Mouse (Mus musculus): ENCODE measurements at regions not wholly inside any gene's neighbourhood (a gene's known extent, or its start where the extent isn't known, plus 50 kb on each side); places are given as distances from the start of the nearest gene placed in this dataset.
A peak's percentile ranks its signal among the peaks of the same experiment; 100 is the strongest.

GRCm38 (mm10) chr4:32101002-32101401 is 137.1 kb downstream of the Map3k7 start:
- Histone ChIP-seq H3K27ac (ENCODE audit: low read depth, low read length) (no peak overlapping the region), H3K4me1 (ENCODE audit: control insufficient read depth, insufficient read depth, low read length) (no peaks in the 10 kb centered on the region), H3K4me3 (ENCODE audit: low read depth, low read length) (no peak overlapping the region), H3K9me3 (ENCODE audit: control insufficient read depth, low read length) (no peaks in the 10 kb centered on the region), H3K27me3 (ENCODE audit: control insufficient read depth, insufficient read depth, low read length) (no peaks in the 10 kb centered on the region), H3K36me3 (ENCODE audit: control insufficient read depth, insufficient read depth, low read length) (no peaks in the 10 kb centered on the region), H3K9ac (ENCODE audit: low read length) (no peak overlapping the region), H3K4me2 (ENCODE audit: low read depth) (no peak overlapping the region)
- 70% methylated on average over 5 of the region's 5 CpGs for WGBS
- DNase-seq (ENCODE audit: low spot score): no peak
- no peak for ATAC-seq (ENCODE audit: insufficient read depth, low FRiP score, low TSS enrichment)

DNA sequence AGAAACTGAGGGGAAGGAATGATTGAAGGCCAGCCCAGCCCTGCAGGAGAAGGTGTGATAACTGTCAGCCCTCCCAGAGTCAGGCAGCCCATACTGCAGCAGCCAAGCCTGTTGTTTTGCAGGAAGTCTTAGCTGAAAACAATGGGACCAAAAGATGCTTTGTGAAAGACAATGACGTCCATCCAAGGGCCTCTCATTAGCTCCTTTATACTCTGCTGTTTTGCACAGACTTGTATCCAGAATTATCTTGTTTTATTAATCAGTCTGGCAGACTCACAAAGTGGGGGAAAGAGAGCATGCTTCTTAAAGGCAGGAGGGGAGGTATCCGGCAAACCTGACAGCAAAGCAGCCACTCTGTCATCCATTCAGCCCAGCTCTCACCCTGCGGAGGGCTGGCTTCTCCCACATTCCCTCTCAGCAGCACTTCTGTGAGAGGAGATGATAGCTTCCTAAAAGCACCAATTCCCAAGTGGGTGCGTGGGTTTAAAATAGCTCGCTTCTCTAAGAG is 131.9 kb upstream of the Bach2 start:
- Histone ChIP-seq H3K36me3 (ENCODE audit: control insufficient read depth, insufficient read depth, low read length) (no peaks in the 10 kb centered on the region), H3K9ac (ENCODE audit: low read length) (0 out of 2 replicates have a peak overlapping the region, but pooled peaks have one; percentile 26), H3K27ac (ENCODE audit: low read depth, low read length) (no peak overlapping the region), H3K4me1 (ENCODE audit: control insufficient read depth, insufficient read depth, low read length) (peaks cover 7% of the 10 kb centered on the region; the same call in 1 of the 2 replicates), H3K9me3 (ENCODE audit: control insufficient read depth, low read length) (no peaks in the 10 kb centered on the region), H3K4me3 (ENCODE audit: low read depth, low read length) (no peak overlapping the region), H3K4me2 (ENCODE audit: low read depth) (no peak overlapping the region), H3K27me3 (ENCODE audit: control insufficient read depth, insufficient read depth, low read length) (no peaks in the 10 kb centered on the region)
- no peak for ATAC-seq (ENCODE audit: insufficient read depth, low FRiP score, low TSS enrichment)
- 12% methylated on average over 5 of the region's 5 CpGs for WGBS
- DNase-seq (ENCODE audit: low spot score): peak; percentile 16

- Histone ChIP-seq H3K9ac (ENCODE audit: low read length) (no peak overlapping the region), H3K9me3 (ENCODE audit: control insufficient read depth, low read length) (no peaks in the 10 kb centered on the region), H3K4me2 (ENCODE audit: low read depth) (no peak overlapping the region), H3K27ac (ENCODE audit: low read depth, low read length) (no peak overlapping the region), H3K4me1 (ENCODE audit: control insufficient read depth, insufficient read depth, low read length) (no peaks in the 10 kb centered on the region), H3K36me3 (ENCODE audit: control insufficient read depth, insufficient read depth, low read length) (no peaks in the 10 kb centered on the region), H3K27me3 (ENCODE audit: control insufficient read depth, insufficient read depth, low read length) (no peaks in the 10 kb centered on the region), H3K4me3 (ENCODE audit: low read depth, low read length) (no peak overlapping the region)
- WGBS: 92% methylated on average over 6 of the region's 6 CpGs
- DNase-seq (ENCODE audit: low spot score) (no peak), ATAC-seq (ENCODE audit: insufficient read depth, low FRiP score, low TSS enrichment) (no peak)
Measured at GRCm38 (mm10) chr4:32122320-32122719, 116.3 kb upstream of the Bach2 start.

GRCm38 (mm10) chr4:32126828-32127227 is 111.8 kb upstream of the Bach2 start:
- no peak overlapping the region for H3K9ac ChIP-seq (ENCODE audit: low read length)
- no peaks in the 10 kb centered on the region for H3K4me1 ChIP-seq (ENCODE audit: control insufficient read depth, insufficient read depth, low read length)
- H3K27me3 ChIP-seq (ENCODE audit: control insufficient read depth, insufficient read depth, low read length): no peaks in the 10 kb centered on the region
- no peak overlapping the region for H3K4me2 ChIP-seq (ENCODE audit: low read depth)
- 90% methylated on average over 8 of the region's 8 CpGs for WGBS
- ATAC-seq (ENCODE audit: insufficient read depth, low FRiP score, low TSS enrichment) (no peak), DNase-seq (ENCODE audit: low spot score) (no peak)
- H3K9me3 ChIP-seq (ENCODE audit: control insufficient read depth, low read length): no peaks in the 10 kb centered on the region
- H3K36me3 ChIP-seq (ENCODE audit: control insufficient read depth, insufficient read depth, low read length): no peaks in the 10 kb centered on the region
- no peak overlapping the region for H3K4me3 ChIP-seq (ENCODE audit: low read depth, low read length)
- no peak overlapping the region for H3K27ac ChIP-seq (ENCODE audit: low read depth, low read length)

- no peak overlapping the region for H3K9ac ChIP-seq (ENCODE audit: low read length)
- no peak for DNase-seq (ENCODE audit: low spot score)
- 80% methylated on average over 12 of the region's 12 CpGs for WGBS
- H3K36me3 ChIP-seq (ENCODE audit: control insufficient read depth, insufficient read depth, low read length): no peaks in the 10 kb centered on the region
- no peak overlapping the region for H3K4me3 ChIP-seq (ENCODE audit: low read depth, low read length)
- no peak overlapping the region for H3K4me2 ChIP-seq (ENCODE audit: low read depth)
- no peaks in the 10 kb centered on the region for H3K27me3 ChIP-seq (ENCODE audit: control insufficient read depth, insufficient read depth, low read length)
- no peak overlapping the region for H3K27ac ChIP-seq (ENCODE audit: low read depth, low read length)
- H3K4me1 ChIP-seq (ENCODE audit: control insufficient read depth, insufficient read depth, low read length): no peaks in the 10 kb centered on the region
- no peaks in the 10 kb centered on the region for H3K9me3 ChIP-seq (ENCODE audit: control insufficient read depth, low read length)
- no peak for ATAC-seq (ENCODE audit: insufficient read depth, low FRiP score, low TSS enrichment)
Measured at GRCm38 (mm10) chr4:32130594-32130993, 108.0 kb upstream of the Bach2 start.

DNA sequence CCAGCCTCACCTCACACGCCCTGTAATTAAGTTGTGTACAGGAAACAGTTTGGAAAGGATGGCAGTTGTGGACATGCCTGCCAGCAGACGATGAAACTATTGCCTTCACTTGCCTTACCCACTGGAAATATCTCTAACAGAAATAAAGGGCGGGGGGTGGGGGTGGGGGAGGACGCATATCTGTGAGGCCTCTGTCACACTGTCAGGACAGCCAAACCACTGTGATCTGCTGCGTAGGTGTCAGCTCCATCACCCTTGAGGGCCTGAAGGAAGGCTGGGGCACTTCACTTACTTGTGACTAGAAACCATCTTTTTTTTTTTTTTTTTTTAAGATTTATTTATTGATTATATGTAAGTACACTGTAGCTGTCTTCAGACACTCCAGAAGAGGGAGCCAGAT is 106.8 kb upstream of the Bach2 start:
- ATAC-seq (ENCODE audit: insufficient read depth, low FRiP score, low TSS enrichment) (no peak), DNase-seq (ENCODE audit: low spot score) (no peak)
- H3K36me3 ChIP-seq (ENCODE audit: control insufficient read depth, insufficient read depth, low read length): no peaks in the 10 kb centered on the region
- no peak overlapping the region for H3K9ac ChIP-seq (ENCODE audit: low read length)
- H3K9me3 ChIP-seq (ENCODE audit: control insufficient read depth, low read length): no peaks in the 10 kb centered on the region
- H3K4me1 ChIP-seq (ENCODE audit: control insufficient read depth, insufficient read depth, low read length): no peaks in the 10 kb centered on the region
- no peak overlapping the region for H3K4me3 ChIP-seq (ENCODE audit: low read depth, low read length)
- WGBS: 86% methylated on average over 5 of the region's 5 CpGs
- no peaks in the 10 kb centered on the region for H3K27me3 ChIP-seq (ENCODE audit: control insufficient read depth, insufficient read depth, low read length)
- no peak overlapping the region for H3K27ac ChIP-seq (ENCODE audit: low read depth, low read length)
- no peak overlapping the region for H3K4me2 ChIP-seq (ENCODE audit: low read depth)

DNA sequence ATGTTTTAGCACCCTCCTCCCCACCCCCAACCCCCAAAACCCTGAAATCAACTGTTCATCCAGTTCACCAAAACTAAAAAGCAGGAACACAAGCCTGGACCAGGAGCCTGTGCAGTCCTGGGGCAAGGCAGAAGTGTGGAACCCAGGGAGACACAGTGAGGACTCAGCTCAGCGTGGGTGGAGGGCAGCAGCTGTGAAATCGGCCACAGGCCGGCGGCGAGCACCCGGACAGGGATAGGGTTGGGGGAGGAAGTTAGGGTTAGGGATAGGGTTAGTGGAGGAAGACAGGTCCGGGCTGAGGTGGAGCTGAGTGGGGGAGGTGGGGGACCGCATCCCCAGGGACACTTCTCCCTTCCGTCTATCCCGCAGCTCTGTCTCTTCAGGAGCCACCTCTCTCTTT is 102.5 kb upstream of the Bach2 start:
- ATAC-seq (ENCODE audit: insufficient read depth, low FRiP score, low TSS enrichment): no peak
- H3K9ac ChIP-seq (ENCODE audit: low read length): no peak overlapping the region
- WGBS: 83% methylated on average over 9 of the region's 10 CpGs
- no peak overlapping the region for H3K4me3 ChIP-seq (ENCODE audit: low read depth, low read length)
- H3K36me3 ChIP-seq (ENCODE audit: control insufficient read depth, insufficient read depth, low read length): no peaks in the 10 kb centered on the region
- H3K27me3 ChIP-seq (ENCODE audit: control insufficient read depth, insufficient read depth, low read length): no peaks in the 10 kb centered on the region
- H3K27ac ChIP-seq (ENCODE audit: low read depth, low read length): no peak overlapping the region
- no peaks in the 10 kb centered on the region for H3K9me3 ChIP-seq (ENCODE audit: control insufficient read depth, low read length)
- H3K4me2 ChIP-seq (ENCODE audit: low read depth): no peak overlapping the region
- no peak for DNase-seq (ENCODE audit: low spot score)
- no peaks in the 10 kb centered on the region for H3K4me1 ChIP-seq (ENCODE audit: control insufficient read depth, insufficient read depth, low read length)

DNA sequence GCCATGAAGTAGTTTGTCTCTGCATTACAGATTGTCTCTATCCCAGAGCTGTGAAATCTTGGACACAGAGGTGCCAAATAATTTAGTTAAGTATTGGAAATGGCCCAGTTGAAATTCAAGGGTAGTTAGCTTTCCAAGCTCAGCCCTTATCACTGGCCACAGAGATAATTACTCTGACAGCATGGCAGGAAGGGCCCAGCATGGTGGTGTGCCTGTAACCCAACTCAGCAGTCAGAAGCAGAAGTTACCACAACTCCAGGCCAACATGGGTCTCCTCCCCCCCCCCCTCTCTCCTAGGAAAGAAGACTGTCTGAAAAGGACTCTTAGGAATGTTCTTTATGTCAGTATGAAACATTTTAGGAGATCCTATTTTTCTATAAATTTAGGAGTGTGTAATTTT is 101.4 kb upstream of the Bach2 start:
- no peak overlapping the region for H3K9ac ChIP-seq (ENCODE audit: low read length)
- DNase-seq (ENCODE audit: low spot score): no peak

DNA sequence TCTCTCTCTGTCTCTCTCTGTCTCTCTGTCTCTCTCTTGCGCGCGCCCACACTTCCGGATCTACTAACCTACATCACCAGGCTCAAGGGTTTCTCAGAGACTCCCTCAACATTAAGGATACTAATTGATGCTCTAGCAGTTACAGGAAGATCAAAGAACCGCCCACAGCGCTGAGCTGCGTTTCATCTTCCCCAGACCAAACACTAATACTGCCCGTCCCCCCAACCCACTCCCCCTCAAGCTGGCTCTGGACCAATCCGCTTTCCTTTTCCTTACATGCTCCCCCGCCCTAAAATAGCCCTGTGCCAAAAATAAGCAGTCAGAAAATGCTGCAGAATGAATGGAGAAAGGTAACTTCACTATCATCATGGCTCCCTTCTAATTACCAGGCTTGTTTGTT is 100.6 kb upstream of the Bach2 start:
- H3K27me3 ChIP-seq (ENCODE audit: control insufficient read depth, insufficient read depth, low read length): no peaks in the 10 kb centered on the region
- H3K4me2 ChIP-seq (ENCODE audit: low read depth): no peak overlapping the region
- H3K27ac ChIP-seq (ENCODE audit: low read depth, low read length): no peak overlapping the region
- WGBS: 68% methylated on average over 10 of the region's 10 CpGs
- no peak for DNase-seq (ENCODE audit: low spot score)
- no peaks in the 10 kb centered on the region for H3K9me3 ChIP-seq (ENCODE audit: control insufficient read depth, low read length)
- no peak for ATAC-seq (ENCODE audit: insufficient read depth, low FRiP score, low TSS enrichment)
- no peaks in the 10 kb centered on the region for H3K36me3 ChIP-seq (ENCODE audit: control insufficient read depth, insufficient read depth, low read length)
- no peak overlapping the region for H3K4me3 ChIP-seq (ENCODE audit: low read depth, low read length)
- no peak overlapping the region for H3K9ac ChIP-seq (ENCODE audit: low read length)
- H3K4me1 ChIP-seq (ENCODE audit: control insufficient read depth, insufficient read depth, low read length): no peaks in the 10 kb centered on the region

More for the DNA sequence above, 101.4 kb upstream of the Bach2 start:
- H3K27me3 ChIP-seq (ENCODE audit: control insufficient read depth, insufficient read depth, low read length): no peaks in the 10 kb centered on the region
- no peak overlapping the region for H3K4me2 ChIP-seq (ENCODE audit: low read depth)
- H3K9me3 ChIP-seq (ENCODE audit: control insufficient read depth, low read length): no peaks in the 10 kb centered on the region
- no peaks in the 10 kb centered on the region for H3K4me1 ChIP-seq (ENCODE audit: control insufficient read depth, insufficient read depth, low read length)
- no peak overlapping the region for H3K27ac ChIP-seq (ENCODE audit: low read depth, low read length)
- ATAC-seq (ENCODE audit: insufficient read depth, low FRiP score, low TSS enrichment): no peak
- H3K36me3 ChIP-seq (ENCODE audit: control insufficient read depth, insufficient read depth, low read length): no peaks in the 10 kb centered on the region
- no peak overlapping the region for H3K4me3 ChIP-seq (ENCODE audit: low read depth, low read length)
